Mouse (Mus musculus) heart, adult 2 months (tissue): Measurements from ENCODE around the gene Fbxo36. TPM values are rescaled to one million over a fixed set of nuclear protein-coding genes. Genes with fewer than 3 reads are reported as not detected.

Experiments
- DNase-seq, 2 experiments: peaks; one replicate each; pipeline ENCODE4 v3.0.0; 2021
- H3K27ac ChIP-seq: fragments of 200-600 bp; 2 replicates; pipeline ENCODE4 v1.8.1; 2022
- H3K27me3 ChIP-seq: fragments of 200-500 bp; 2 replicates; pipeline ENCODE4 v1.6.1; 2012; ENCODE audit warnings: mild to moderate bottlenecking, low read length, inconsistent platforms, mixed read lengths; ENCODE audit not compliant: control insufficient read depth, insufficient read depth
- H3K36me3 ChIP-seq: fragments of 200-500 bp; 2 replicates; pipeline ENCODE4 v1.6.1; 2012; ENCODE audit warnings: low read length, inconsistent platforms; ENCODE audit not compliant: control insufficient read depth, insufficient read depth
- H3K4me1 ChIP-seq: fragments of 200-500 bp; 2 replicates; pipeline ENCODE4 v1.6.1; 2011; ENCODE audit warnings: low read length; ENCODE audit not compliant: control insufficient read depth, insufficient read depth
- H3K4me3 ChIP-seq: fragments of 200-600 bp; 2 replicates; pipeline ENCODE4 v1.8.1; 2022
- H3K79me2 ChIP-seq: fragments of 200-500 bp; replicated peaks from 2 replicates; pipeline ENCODE4 v1.6.1; 2012; ENCODE audit warnings: mild to moderate bottlenecking, inconsistent platforms, low read length, moderate library complexity, mixed read lengths; ENCODE audit not compliant: control insufficient read depth, insufficient read depth
- H3K9ac ChIP-seq: fragments of 200-500 bp; 2 replicates; pipeline ENCODE4 v1.6.1; 2012; ENCODE audit warnings: low read depth, mild to moderate bottlenecking, control low read depth, inconsistent platforms, low read length, mixed read lengths
- CTCF ChIP-seq: fragments of 200-600 bp; IDR thresholded peaks from 2 replicates; pipeline ENCODE4 v1.8.1; 2022; ENCODE audit warnings: antibody characterized with exemption, mild to moderate bottlenecking, moderate library complexity
- EP300 ChIP-seq: fragments of 200-500 bp; IDR thresholded peaks from 2 replicates; pipeline ENCODE4 v1.6.1; 2011; ENCODE audit warnings: low read depth, low read length, control low read depth; ENCODE audit not compliant: insufficient read depth
- POLR2A ChIP-seq: fragments of 200-500 bp; IDR thresholded peaks from 2 replicates; pipeline ENCODE4 v1.6.1; 2011; ENCODE audit warnings: mild to moderate bottlenecking, low read depth, low read length, control low read depth; ENCODE audit not compliant: insufficient read depth
- WGBS: fragments of 180-500 bp; shearing (Covaris S2); methylation state at CpG from one replicate; pipeline ENCODE4 v1.1.7; 2018; 5-methylcytosine and 5-hydroxymethylcytosine counted together
- intact Hi-C: fragments of 180-260 bp; cut with DNase I; formaldehyde crosslinking; loops from one replicate; pipeline ENCODE4 v1.15.1; 2025
- polyA plus RNA-seq: library from polyadenylated mRNA; depleted of rRNA; stranded (reverse); fragments of >200 nt; gene quantifications from 2 replicates; pipeline ENCODE4 v1.2.3, GENCODE M21; 2012
- total RNA-seq, 2 experiments: library from RNA; stranded (reverse); gene quantifications; 2 replicates each; pipeline ENCODE4 v1.2.3; 2021

Gene Fbxo36
- total and polyA plus RNA-seq, 3 experiments: 1.5 to 2.7 (median 2.5) TPM

DNA sequence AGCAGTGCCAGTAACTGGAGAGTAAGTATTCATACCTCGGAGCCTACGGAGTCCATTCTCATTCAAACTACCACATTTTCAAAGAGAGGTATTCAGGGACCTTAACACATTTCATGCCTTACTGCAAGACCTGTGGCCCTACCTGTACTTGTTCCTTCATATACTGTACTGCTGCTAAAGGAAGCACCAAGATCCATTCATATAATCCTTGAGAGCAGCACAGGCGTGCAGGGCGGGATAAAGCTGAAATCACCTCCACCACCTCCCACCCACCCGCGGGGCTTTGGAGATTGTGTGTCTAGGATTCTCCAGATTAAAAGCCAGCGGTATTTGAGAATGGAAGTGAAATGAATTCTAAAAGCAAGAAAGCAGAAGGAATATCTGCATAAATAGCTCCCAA, 10.8 kb downstream of the Fbxo36 start:
- H3K4me1 ChIP-seq: peaks cover 3% of the 10 kb centered on the region; the same call in 1 of the 2 replicates
- no peak for DNase-seq
- no peak overlapping the region for H3K27ac ChIP-seq
- no peaks in the 10 kb centered on the region for H3K36me3 ChIP-seq
- intact Hi-C loops: no loop called here
- no peaks in the 10 kb centered on the region for H3K27me3 ChIP-seq
- H3K9ac ChIP-seq: no peak overlapping the region
- H3K4me3 ChIP-seq: no peak overlapping the region
- 90% methylated on average over 7 of the region's 7 CpGs for WGBS
- TF ChIP-seq EP300: no peak
- TF ChIP-seq POLR2A: no peak
- TF ChIP-seq CTCF: no peak
- no peaks in the 10 kb centered on the region for H3K79me2 ChIP-seq

DNA sequence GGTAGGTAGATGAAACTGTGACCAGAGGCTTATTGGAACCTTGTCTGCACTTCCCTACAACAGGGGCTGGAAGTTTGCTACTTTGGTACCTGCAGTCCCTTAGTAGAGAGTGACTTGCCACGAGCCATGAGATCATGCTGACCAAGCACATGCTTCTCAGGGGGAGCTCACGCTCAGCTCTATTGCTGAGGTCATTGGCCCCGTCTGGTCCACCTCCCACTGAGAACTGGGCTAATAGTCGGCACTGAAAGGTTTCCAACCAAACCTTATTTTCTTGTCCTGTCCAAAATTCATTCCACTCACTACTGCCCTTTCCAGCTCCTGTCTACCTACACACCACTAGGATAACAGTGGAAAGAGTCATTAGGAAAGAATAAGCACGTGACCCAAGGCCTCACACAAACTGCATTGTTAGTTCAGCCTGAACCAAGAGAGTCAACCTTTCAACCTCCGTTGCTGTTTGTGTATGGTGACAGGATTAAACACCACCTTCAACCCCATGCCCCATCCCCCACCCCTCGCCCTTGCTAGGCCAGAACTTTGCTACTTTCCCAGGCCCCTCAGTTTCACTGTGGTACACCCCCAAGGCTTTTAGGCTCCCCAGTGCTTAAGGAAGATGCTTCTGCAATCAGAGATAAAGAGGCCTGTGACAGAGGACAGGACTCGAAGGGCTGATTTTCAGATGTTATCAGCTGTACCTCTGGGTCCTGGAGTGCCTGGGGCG, 12.0 kb downstream of the Fbxo36 start:
- 46% methylated on average over 9 of the region's 9 CpGs for WGBS
- no peaks in the 10 kb centered on the region for H3K27me3 ChIP-seq
- no peak overlapping the region for H3K4me3 ChIP-seq
- H3K9ac ChIP-seq: no peak overlapping the region
- TF ChIP-seq CTCF (no peak), EP300 (no peak), POLR2A (no peak)
- no peak overlapping the region for H3K27ac ChIP-seq
- no peak for DNase-seq
- no peaks in the 10 kb centered on the region for H3K79me2 ChIP-seq
- no peaks in the 10 kb centered on the region for H3K36me3 ChIP-seq
- intact Hi-C loops: no loop called here
- peaks cover 3% of the 10 kb centered on the region; the same call in 1 of the 2 replicates for H3K4me1 ChIP-seq

DNA sequence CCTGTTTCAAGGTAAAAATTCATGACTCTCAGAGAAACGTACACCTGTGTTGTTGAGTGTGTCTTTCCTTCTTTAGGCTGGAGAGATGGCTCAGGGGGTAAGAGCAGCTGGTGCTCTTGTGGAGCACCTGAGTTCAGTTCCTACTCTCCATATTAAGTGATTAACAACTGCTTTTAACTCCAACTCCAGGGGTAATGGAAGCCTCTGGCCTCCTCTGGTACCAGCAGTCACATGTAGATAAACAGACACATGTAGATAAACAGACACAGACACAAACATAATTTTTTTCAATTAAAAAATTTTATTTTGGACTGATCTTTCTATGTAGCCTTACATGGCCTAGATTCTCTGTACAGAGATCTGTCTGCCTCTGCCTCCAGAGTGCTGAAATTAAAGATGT, 14.1 kb downstream of the Fbxo36 start:
- no peak for DNase-seq
- Histone ChIP-seq H3K9ac (no peak overlapping the region), H3K79me2 (no peaks in the 10 kb centered on the region), H3K27ac (no peak overlapping the region), H3K4me3 (no peak overlapping the region), H3K4me1 (peaks cover 3% of the 10 kb centered on the region; the same call in 1 of the 2 replicates), H3K36me3 (no peaks in the 10 kb centered on the region), H3K27me3 (no peaks in the 10 kb centered on the region)
- WGBS: 91% methylated on average over 1 of the region's 1 CpGs
- TF ChIP-seq CTCF: no peak
- TF ChIP-seq POLR2A: no peak
- TF ChIP-seq EP300: no peak
- intact Hi-C loops: no loop called here

DNA sequence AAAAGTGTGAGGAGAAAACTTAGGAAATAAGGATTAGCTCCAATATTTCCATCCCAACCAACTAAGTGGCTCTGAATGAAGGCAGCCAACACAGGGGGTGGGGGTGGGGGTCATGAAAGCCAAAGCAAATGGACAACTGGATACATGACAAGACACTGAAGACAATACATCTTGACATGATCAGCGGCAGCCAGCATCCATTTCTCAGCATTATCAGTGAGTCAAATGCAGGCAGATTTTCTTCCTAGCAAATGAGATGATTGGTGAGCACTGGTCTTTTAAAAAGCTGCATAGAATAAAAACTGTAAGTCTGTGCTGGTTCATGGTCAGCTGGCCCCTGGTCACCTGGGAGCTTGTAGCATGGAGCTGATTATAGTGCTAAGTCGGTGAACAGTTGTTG, 15.3 kb downstream of the Fbxo36 start:
- Histone ChIP-seq H3K27ac (no peak overlapping the region), H3K79me2 (no peaks in the 10 kb centered on the region), H3K27me3 (no peaks in the 10 kb centered on the region), H3K36me3 (no peaks in the 10 kb centered on the region), H3K4me3 (no peak overlapping the region), H3K4me1 (peaks cover 3% of the 10 kb centered on the region; the same call in 1 of the 2 replicates), H3K9ac (no peak overlapping the region)
- WGBS: 82% methylated on average over 2 of the region's 2 CpGs
- TF ChIP-seq EP300 (no peak), CTCF (no peak), POLR2A (no peak)
- no peak for DNase-seq
- intact Hi-C loops: no loop called here

DNA sequence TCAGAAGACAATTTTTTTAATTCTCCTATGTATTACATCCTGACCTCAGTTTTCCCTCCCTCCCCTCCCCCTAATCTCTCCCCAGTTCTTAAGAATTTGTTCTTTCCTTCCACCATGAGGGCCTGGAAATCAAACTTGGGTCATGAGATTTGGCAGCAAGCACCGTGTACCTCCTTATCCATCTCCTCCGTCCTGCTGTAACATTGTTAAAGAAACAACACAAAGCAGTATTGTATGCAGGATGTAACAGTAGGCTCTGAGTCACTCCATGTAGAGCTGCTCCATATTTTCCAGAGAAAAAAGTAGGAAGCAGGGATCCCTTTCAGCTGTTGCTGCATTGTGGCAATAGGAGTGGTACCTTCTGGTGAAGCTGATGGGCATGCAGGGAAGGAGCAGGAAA, 16.1 kb downstream of the Fbxo36 start:
- TF ChIP-seq POLR2A (no peak), EP300 (no peak), CTCF (no peak)
- H3K27me3 ChIP-seq: no peaks in the 10 kb centered on the region
- H3K79me2 ChIP-seq: no peaks in the 10 kb centered on the region
- H3K9ac ChIP-seq: no peak overlapping the region
- intact Hi-C loops: no loop called here
- DNase-seq: no peak
- H3K27ac ChIP-seq: no peak overlapping the region
- 22% methylated on average over 2 of the region's 2 CpGs for WGBS
- no peak overlapping the region for H3K4me3 ChIP-seq
- H3K4me1 ChIP-seq: peaks cover 3% of the 10 kb centered on the region; the same call in 1 of the 2 replicates
- H3K36me3 ChIP-seq: no peaks in the 10 kb centered on the region

DNA sequence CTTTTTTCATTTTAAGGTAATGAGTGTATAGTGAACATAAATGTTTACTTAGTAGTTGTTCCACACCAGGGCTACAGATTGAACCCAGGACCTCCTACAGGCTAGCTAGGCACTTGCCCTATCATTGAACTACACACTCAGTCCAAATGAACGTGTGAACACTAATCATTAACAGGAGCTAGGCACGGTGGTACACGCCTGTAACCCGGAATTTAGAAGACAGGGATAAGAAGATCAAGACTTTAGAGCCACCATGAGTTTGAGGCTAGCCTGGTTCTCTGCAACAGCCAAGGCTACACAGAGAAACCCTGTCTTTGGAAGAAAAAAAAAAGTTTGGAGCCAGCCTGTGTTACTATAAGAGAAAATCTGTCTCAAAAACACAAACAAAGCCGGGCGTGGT, 20.0 kb downstream of the Fbxo36 start:
- Histone ChIP-seq H3K79me2 (no peaks in the 10 kb centered on the region), H3K9ac (no peak overlapping the region), H3K27me3 (no peaks in the 10 kb centered on the region), H3K27ac (no peak overlapping the region), H3K4me1 (no peaks in the 10 kb centered on the region), H3K36me3 (no peaks in the 10 kb centered on the region), H3K4me3 (no peak overlapping the region)
- intact Hi-C loops: no loop called here
- no peak for DNase-seq
- TF ChIP-seq CTCF (no peak), POLR2A (no peak), EP300 (no peak)
- 93% methylated on average over 6 of the region's 6 CpGs for WGBS
